ENCODE assay signal across 10 mouse cellular contexts in the genomic region with DNA sequence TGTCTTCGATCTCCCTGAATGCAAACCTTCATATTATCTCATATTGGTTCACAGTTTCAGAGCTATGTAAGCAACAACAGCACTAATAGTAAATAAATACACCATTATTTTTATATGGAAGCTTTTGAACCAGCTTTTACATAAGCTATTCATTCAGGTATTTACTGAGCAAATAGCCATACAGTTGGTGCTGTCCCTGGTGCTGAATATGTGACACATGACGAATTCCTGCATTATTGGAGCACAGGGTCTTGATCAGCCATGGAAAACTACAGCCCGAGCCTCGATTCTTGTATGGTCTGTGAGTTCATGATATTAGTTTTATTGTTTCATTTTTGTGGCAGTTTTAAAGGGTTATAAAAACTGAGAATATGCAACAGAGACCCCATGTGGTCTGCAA.
A peak's percentile ranks its signal among the peaks of the same experiment; 100 is the strongest.
DNase-seq lines count a peak whose midpoint lies in the region; ATAC-seq and TF ChIP-seq lines count a peak whose summit lies in the region.
"Had no signal": no experiment of that assay in that cellular context is flagged by ENCODE, and none has a peak within 500 bp of the region (broad histone marks: within the 10 kb centered on the region; RNA-seq: fewer than 3 reads in every experiment).

No protein-coding gene starts in this region.

- no peak for TF ChIP-seq POLR2A in brain, embryonic 14.5 days (IDR thresholded peaks at IDR 0.05; ENCODE audit: borderline replicate concordance, extremely low read depth, insufficient read depth, insufficient read length, poor library complexity, severe bottlenecking)

- TF ChIP-seq CTCF in brain, embryonic 14.5 days (IDR thresholded peaks at IDR 0.05; ENCODE audit: borderline replicate concordance, extremely low read depth, insufficient read depth, insufficient read length) = no peak
- TF ChIP-seq CTCF in liver, postnatal 0 days (IDR thresholded peaks at IDR 0.05; ENCODE audit: low read depth) = no peak

- no peaks in the 10 kb centered on the region for H3K4me1 ChIP-seq in kidney, embryonic 16.5 days (ENCODE audit: insufficient read depth, low read length)
- no peaks in the 10 kb centered on the region for H3K4me1 ChIP-seq in liver, postnatal 0 days (ENCODE audit: insufficient read depth)
- H3K4me1 ChIP-seq: limb, embryonic 12.5 days had no signal

- no peak for ATAC-seq in kidney, embryonic 16.5 days (ENCODE audit: low FRiP score, low TSS enrichment)
- no peak for ATAC-seq in liver, postnatal 0 days
- ATAC-seq in erythroid progenitor cell, adult 5-6 weeks (replicated peaks; ENCODE audit: low FRiP score, poor library complexity, severe bottlenecking) = no peak

- no peaks in the 10 kb centered on the region for H3K27me3 ChIP-seq in kidney, embryonic 16.5 days (ENCODE audit: insufficient read depth, low read length)
- H3K27me3 ChIP-seq in liver, postnatal 0 days (ENCODE audit: insufficient read depth, low read length) = no peaks in the 10 kb centered on the region
- H3K27me3 ChIP-seq: limb, embryonic 12.5 days had no signal

- H3K9me3 ChIP-seq in kidney, embryonic 16.5 days (ENCODE audit: low read length) = no peaks in the 10 kb centered on the region
- no peaks in the 10 kb centered on the region for H3K9me3 ChIP-seq in liver, postnatal 0 days (ENCODE audit: low read length)
- H3K9me3 ChIP-seq: limb, embryonic 12.5 days had no signal

- H3K27ac ChIP-seq in kidney, embryonic 16.5 days (ENCODE audit: low read length) = no peak overlapping the region
- H3K27ac ChIP-seq in liver, postnatal 0 days (ENCODE audit: low read depth) = no peak overlapping the region
- H3K27ac ChIP-seq: gastrocnemius, adult 2 months; limb, embryonic 12.5 days had no signal

- no peak overlapping the region for H3K9ac ChIP-seq in kidney, embryonic 16.5 days (replicated peaks; ENCODE audit: low read length)
- no peak overlapping the region for H3K9ac ChIP-seq in liver, postnatal 0 days (replicated peaks)
- H3K9ac ChIP-seq: limb, embryonic 12.5 days had no signal

- H3K36me3 ChIP-seq in kidney, embryonic 16.5 days (ENCODE audit: insufficient read depth, low read length) = no peaks in the 10 kb centered on the region
- H3K36me3 ChIP-seq in liver, postnatal 0 days (replicated peaks; ENCODE audit: insufficient read depth, low read length) = no peaks in the 10 kb centered on the region
- H3K36me3 ChIP-seq: limb, embryonic 12.5 days had no signal

- WGBS in kidney, embryonic 16.5 days = 49% methylated on average over 4 of the region's 4 CpGs
- 54% methylated on average over 4 of the region's 4 CpGs for WGBS in liver, postnatal 0 days (ENCODE audit: insufficient replicate concordance)

- no peak overlapping the region for H3K4me3 ChIP-seq in kidney, embryonic 16.5 days (ENCODE audit: low read length)
- H3K4me3 ChIP-seq in liver, postnatal 0 days (ENCODE audit: low read depth, low read length) = no peak overlapping the region
- H3K4me3 ChIP-seq: gastrocnemius, adult 2 months; limb, embryonic 12.5 days had no signal

- no peak for TF ChIP-seq EP300 in liver, postnatal 0 days (IDR thresholded peaks at IDR 0.05; ENCODE audit: low read depth)

- peak; percentile 31 for DNase-seq in kidney, adult 9 months
- DNase-seq in Muller cell, postnatal 12 days (ENCODE audit: inconsistent ontology term) = peak; percentile 50
- peak; percentile 52 for DNase-seq in brain, embryonic 14.5 days (ENCODE audit: low read depth)
- peak; percentile 22 for DNase-seq in liver, postnatal 0 days
- no peak for DNase-seq in spleen, adult 12 weeks (ENCODE audit: low spot score)
- DNase-seq in frontal cortex, postnatal 10 days (ENCODE audit: low spot score in 2 of 2) = no peak
- DNase-seq: gastrocnemius, adult 2 months had no signal

- H3K4me2 ChIP-seq in kidney, embryonic 16.5 days (replicated peaks; ENCODE audit: low read depth, low read length) = no peak overlapping the region
- no peak overlapping the region for H3K4me2 ChIP-seq in liver, postnatal 0 days (ENCODE audit: low read depth, low read length)
- H3K4me2 ChIP-seq: limb, embryonic 12.5 days had no signal

Comparison
In these comparisons a context has a peak if more than half of its experiments do, and no peak if none do; other contexts are left out.
1. DNase-seq: peak in kidney, adult 9 months (single experiment), Muller cell, postnatal 12 days (single experiment), brain, embryonic 14.5 days (single experiment) and liver, postnatal 0 days (single experiment); none in spleen, adult 12 weeks (single experiment) and frontal cortex, postnatal 10 days (0 of 2).